Mouse (Mus musculus) limb, embryonic 15.5 days (tissue): Measurements from ENCODE around the gene Atg13. TPM values are rescaled to one million over a fixed set of nuclear protein-coding genes. Genes with fewer than 3 reads are reported as not detected.

Experiments used
- ATAC-seq: fragments of 200-750 bp; cut with Nextera tagmentation; 2 replicates; pipeline ENCODE4 v1.8.0; 2017; ENCODE audit warnings: low read depth, moderate TSS enrichment; ENCODE audit not compliant: insufficient number of reproducible peaks, low FRiP score, low TSS enrichment
- H3K27ac ChIP-seq: fragments of 300-500 bp; sonication (generic); 2 replicates; pipeline ENCODE4 v1.5.1; 2015; ENCODE audit warnings: moderate library complexity, mild to moderate bottlenecking, inconsistent platforms
- H3K27me3 ChIP-seq: fragments of 300-500 bp; sonication (generic); 2 replicates; pipeline ENCODE4 v1.6.1; 2015; ENCODE audit warnings: inconsistent platforms
- H3K36me3 ChIP-seq: fragments of 300-500 bp; sonication (generic); 2 replicates; pipeline ENCODE4 v1.6.1; 2015; ENCODE audit warnings: inconsistent platforms
- H3K4me1 ChIP-seq: fragments of 300-500 bp; sonication (generic); 2 replicates; pipeline ENCODE4 v1.6.1; 2015; ENCODE audit warnings: inconsistent platforms
- H3K4me2 ChIP-seq: fragments of 300-500 bp; sonication (generic); 2 replicates; pipeline ENCODE4 v1.6.1; 2015; ENCODE audit warnings: mild to moderate bottlenecking, inconsistent platforms
- H3K4me3 ChIP-seq: fragments of 300-500 bp; sonication (generic); 2 replicates; pipeline ENCODE4 v1.5.1; 2015; ENCODE audit warnings: mild to moderate bottlenecking, inconsistent platforms
- H3K9ac ChIP-seq: fragments of 300-500 bp; sonication (generic); 2 replicates; pipeline ENCODE4 v1.6.1; 2015; ENCODE audit warnings: inconsistent platforms
- H3K9me3 ChIP-seq: fragments of 300-500 bp; sonication (generic); 2 replicates; pipeline ENCODE4 v1.6.1; 2016; ENCODE audit warnings: inconsistent platforms
- WGBS: fragments of 180-500 bp; shearing (Covaris S2); methylation state at CpG from one replicate; pipeline ENCODE4 v1.1.7; 2015; 5-methylcytosine and 5-hydroxymethylcytosine counted together
- polyA plus RNA-seq: library from polyadenylated mRNA; unstranded; fragments of >200 nt; fragmentation: Nextera tagmentation; extraction: Ambion mirVana; gene quantifications from 2 replicates; pipeline ENCODE4 v1.2.1, GENCODE M21; 2015

Atg13 gene
- polyA plus RNA-seq, 1 experiment from 2014 or later, result 33.7 TPM

DNA sequence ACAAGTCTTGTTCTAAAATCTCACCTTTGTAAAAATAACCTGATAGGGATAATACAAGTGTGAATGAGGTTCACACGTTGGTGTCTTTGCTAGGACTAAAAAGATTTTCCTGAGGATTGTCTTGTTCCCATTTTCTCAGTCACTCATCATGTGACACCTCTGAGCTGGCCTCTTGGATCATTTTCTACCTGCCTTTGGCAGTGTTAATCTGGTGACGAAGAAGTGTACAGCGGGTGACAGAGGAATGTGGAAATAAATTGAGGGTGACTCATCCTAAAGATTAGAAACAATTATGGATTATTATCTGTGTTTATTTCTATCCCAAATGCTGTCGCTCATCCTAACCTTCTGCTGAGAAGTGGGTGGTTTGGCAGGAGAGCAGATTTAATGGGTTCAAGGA lies 13.0 kb upstream of the Atg13 start:
- 65% methylated on average over 4 of the region's 4 CpGs for WGBS
- Histone ChIP-seq H3K27me3 (0 out of 2 replicates have a peak, but pooled peaks cover 5% of the 10 kb centered on the region), H3K9ac (no peak overlapping the region), H3K27ac (no peak overlapping the region), H3K36me3 (peaks cover 26% of the 10 kb centered on the region), H3K4me3 (no peak overlapping the region), H3K4me1 (no peaks in the 10 kb centered on the region), H3K4me2 (no peak overlapping the region), H3K9me3 (no peaks in the 10 kb centered on the region)
- no peak for ATAC-seq

DNA sequence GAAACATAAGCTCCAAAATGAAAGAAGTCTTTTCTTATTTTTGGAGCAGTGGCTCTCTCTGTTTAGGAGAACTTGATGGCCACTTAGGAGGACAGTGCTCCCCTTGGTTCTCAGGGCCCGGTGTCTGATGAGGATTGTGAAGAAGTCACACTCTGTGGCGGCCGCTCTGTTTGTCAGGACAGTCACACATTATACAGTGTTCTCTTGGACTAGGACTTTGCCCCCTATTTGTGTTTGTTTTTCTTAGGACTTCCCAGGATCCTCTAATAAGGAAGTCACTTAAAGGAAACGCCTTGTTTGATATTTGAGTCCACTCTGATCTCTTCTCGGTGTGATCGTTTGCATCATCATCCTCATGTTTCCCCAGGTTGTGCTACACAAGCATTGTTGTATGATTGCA lies 7.9 kb upstream of the Atg13 start:
- H3K4me1 ChIP-seq, result no peaks in the 10 kb centered on the region

DNA sequence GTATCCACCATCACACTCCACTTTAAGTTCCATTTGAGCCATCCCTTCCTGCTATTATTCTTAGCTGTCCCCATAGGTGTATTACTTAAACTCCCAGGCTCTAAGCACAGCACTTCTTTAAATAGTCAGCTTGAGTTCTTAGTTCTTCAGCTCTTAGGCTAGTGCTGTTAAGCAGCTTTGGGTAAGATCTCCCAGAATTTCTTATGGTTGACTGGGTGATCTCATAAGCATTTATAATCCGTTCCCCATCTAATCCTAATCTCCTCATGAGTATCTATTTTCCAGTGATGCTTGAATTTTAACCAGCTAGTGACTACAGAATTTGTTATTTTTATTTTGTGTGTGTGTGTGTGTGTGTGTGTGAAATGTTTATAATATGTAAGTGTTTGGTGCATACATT lies 4.5 kb upstream of the Atg13 start:
- Histone ChIP-seq H3K27ac (no peak overlapping the region), H3K4me3 (no peak overlapping the region)
- WGBS, result 93% methylated on average over 1 of the region's 1 CpGs

More for the DNA sequence above, 7.9 kb upstream of the Atg13 start:
- no peaks in the 10 kb centered on the region for H3K27me3 ChIP-seq
- no peak for ATAC-seq
- H3K36me3 ChIP-seq, result peaks cover 35% of the 10 kb centered on the region
- H3K4me2 ChIP-seq, result no peak overlapping the region
- H3K4me3 ChIP-seq, result no peak overlapping the region
- H3K9me3 ChIP-seq, result no peaks in the 10 kb centered on the region
- no peak overlapping the region for H3K27ac ChIP-seq
- 88% methylated on average over 6 of the region's 6 CpGs for WGBS
- H3K9ac ChIP-seq, result no peak overlapping the region

DNA sequence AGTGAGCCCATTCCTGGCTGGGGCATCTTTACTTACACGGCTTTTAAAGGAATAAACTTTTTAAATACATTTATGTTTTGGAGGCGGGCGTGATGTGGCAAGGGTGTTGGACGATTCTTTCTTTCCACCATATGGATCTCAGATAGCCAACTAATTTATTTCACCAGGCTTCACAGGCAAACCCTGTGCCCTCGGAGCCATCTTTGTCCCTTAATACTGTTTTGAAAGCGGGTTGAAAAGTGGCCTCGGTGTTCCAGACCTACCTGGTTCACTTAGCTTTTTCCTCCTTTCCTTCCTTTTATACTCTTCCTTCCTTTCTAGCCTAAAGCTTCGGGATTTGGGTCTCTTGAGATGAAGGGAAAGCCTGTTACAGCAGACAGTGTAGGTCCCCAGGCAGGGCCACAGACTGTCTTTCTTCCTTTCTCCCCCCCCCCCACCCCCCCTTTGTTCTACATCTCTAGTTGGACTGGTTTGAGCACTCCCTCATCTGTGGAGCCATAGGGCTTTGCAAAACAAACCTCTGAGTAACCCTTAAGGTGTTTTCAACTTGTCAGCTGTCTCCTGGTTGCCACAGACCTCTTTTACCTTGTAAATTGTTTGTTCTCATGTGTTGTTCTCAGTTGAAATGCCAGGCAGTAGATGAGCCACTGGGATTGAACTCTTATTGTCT lies 1.0 kb upstream of the Atg13 start:
- 2% methylated on average over 8 of the region's 8 CpGs for WGBS
- Histone ChIP-seq H3K9me3 (no peaks in the 10 kb centered on the region), H3K4me1 (peaks cover 17% of the 10 kb centered on the region), H3K4me3 (peak overlapping the region; percentile 100), H3K9ac (peak overlapping the region; percentile 66), H3K27me3 (no peaks in the 10 kb centered on the region), H3K27ac (peak overlapping the region; percentile 91), H3K36me3 (no peaks in the 10 kb centered on the region; the same call in 1 of the 2 replicates), H3K4me2 (peak overlapping the region; percentile 60)
- no peak for ATAC-seq

More for the DNA sequence above, 4.5 kb upstream of the Atg13 start:
- no peaks in the 10 kb centered on the region for H3K9me3 ChIP-seq
- H3K9ac ChIP-seq, result no peak overlapping the region
- no peak for ATAC-seq
- H3K4me2 ChIP-seq, result no peak overlapping the region
- H3K27me3 ChIP-seq, result no peaks in the 10 kb centered on the region
- peaks cover 20% of the 10 kb centered on the region; the same call in 1 of the 2 replicates for H3K36me3 ChIP-seq
- H3K4me1 ChIP-seq, result peaks cover 13% of the 10 kb centered on the region; the same call in 1 of the 2 replicates

DNA sequence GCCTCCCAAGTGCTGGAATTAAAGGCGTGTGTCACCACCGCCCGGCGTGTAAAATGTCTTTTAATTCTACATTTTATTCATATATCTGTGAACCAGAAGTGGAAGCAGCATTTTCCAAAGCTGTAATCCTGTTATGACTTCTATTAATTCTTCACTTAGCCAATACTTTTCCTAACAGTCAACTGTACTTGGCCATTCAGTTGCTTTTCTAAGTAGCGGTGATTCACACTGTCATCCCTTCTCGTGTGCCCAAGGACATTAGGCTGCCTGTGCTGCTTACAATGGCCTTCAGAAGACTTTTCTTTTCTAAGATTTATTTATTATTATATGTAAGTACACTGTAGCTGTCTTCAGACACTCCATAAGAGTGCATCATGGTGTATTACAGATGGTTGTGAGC lies 2.0 kb downstream of the Atg13 start:
- peaks cover 17% of the 10 kb centered on the region for H3K4me1 ChIP-seq
- no peak overlapping the region for H3K4me3 ChIP-seq
- no peak overlapping the region for H3K27ac ChIP-seq
- no peak overlapping the region for H3K4me2 ChIP-seq
- H3K36me3 ChIP-seq, result no peaks in the 10 kb centered on the region; the same call in 1 of the 2 replicates
- no peak overlapping the region for H3K9ac ChIP-seq
- H3K9me3 ChIP-seq, result no peaks in the 10 kb centered on the region
- H3K27me3 ChIP-seq, result no peaks in the 10 kb centered on the region
- WGBS, result 94% methylated on average over 6 of the region's 6 CpGs
- ATAC-seq, result no peak

DNA sequence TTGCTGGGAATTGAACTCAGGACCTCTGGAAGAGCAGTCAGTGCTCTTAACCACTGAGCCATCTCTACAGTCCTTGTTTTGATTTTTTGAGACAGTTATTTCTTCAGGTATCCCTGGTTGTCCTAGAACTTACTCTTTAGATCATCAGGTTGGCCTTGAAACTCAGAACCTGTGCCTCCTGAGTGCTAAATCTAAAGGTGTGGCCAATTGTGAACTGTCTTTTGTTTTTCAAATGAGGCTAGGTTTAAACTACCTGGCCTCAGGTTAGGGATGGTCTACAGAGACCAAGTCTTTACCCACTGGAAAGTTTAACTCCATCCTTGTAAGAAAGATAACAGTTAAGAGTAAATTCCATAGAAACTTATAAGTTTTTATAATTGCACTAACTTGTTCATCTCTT lies 3.9 kb downstream of the Atg13 start:
- no peaks in the 10 kb centered on the region for H3K9me3 ChIP-seq
- H3K4me1 ChIP-seq, result peaks cover 6% of the 10 kb centered on the region
- no peak overlapping the region for H3K9ac ChIP-seq
- H3K27me3 ChIP-seq, result no peaks in the 10 kb centered on the region
- H3K27ac ChIP-seq, result no peak overlapping the region
- no peak for ATAC-seq
- H3K4me2 ChIP-seq, result no peak overlapping the region
- H3K4me3 ChIP-seq, result no peak overlapping the region
- H3K36me3 ChIP-seq, result no peaks in the 10 kb centered on the region; the same call in 1 of the 2 replicates

DNA sequence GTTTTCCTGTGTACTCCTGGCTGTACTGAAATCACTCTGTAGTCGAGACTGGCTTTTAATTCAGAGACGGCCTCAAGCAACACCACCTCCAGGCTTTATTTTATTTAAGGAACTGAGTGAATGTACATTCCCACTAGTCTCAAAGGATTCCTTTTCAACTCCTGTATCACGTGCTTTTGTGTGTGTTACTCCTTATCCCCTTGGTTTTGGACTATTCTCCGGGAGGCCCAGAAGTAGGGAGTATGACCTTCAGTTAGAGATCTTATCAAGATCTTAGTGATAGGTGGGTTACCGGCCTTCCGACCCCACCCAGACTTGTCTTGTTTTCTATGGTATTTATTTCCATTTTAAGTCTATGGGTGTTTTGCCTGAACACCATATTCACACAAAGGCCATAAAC lies 4.6 kb downstream of the Atg13 start:
- H3K27ac ChIP-seq, result no peak overlapping the region
- no peak overlapping the region for H3K4me3 ChIP-seq
- H3K4me1 ChIP-seq, result peaks cover 4% of the 10 kb centered on the region
- no peak overlapping the region for H3K4me2 ChIP-seq
- no peaks in the 10 kb centered on the region for H3K27me3 ChIP-seq
- no peak overlapping the region for H3K9ac ChIP-seq
- H3K36me3 ChIP-seq, result no peaks in the 10 kb centered on the region; the same call in 1 of the 2 replicates
- no peaks in the 10 kb centered on the region for H3K9me3 ChIP-seq
- ATAC-seq, result no peak
- WGBS, result 80% methylated on average over 6 of the region's 6 CpGs

DNA sequence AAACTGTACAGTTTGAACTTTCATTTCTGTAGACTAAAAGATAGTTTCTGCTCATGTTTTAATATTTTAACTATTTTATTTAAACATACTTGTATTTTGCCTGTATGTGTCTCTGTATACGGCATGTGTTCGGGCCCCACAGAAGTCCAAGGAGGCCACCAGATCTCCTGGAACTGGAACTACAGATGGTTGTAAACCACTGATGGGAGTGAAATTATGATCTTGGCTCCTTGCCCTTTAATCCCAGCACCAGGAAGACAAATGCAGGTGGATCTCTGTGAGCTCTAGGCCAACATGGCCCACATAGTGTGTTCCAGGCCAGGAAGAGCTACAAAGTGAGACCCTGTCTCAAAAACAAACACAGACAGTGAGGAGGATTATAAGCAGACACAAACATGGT lies 9.0 kb downstream of the Atg13 start:
- Histone ChIP-seq H3K27me3 (no peaks in the 10 kb centered on the region), H3K9ac (no peak overlapping the region), H3K36me3 (no peaks in the 10 kb centered on the region), H3K4me3 (no peak overlapping the region), H3K27ac (no peak overlapping the region), H3K4me2 (no peak overlapping the region), H3K4me1 (no peaks in the 10 kb centered on the region), H3K9me3 (no peaks in the 10 kb centered on the region)
- ATAC-seq, result no peak
- WGBS, result 88% methylated on average over 2 of the region's 2 CpGs

DNA sequence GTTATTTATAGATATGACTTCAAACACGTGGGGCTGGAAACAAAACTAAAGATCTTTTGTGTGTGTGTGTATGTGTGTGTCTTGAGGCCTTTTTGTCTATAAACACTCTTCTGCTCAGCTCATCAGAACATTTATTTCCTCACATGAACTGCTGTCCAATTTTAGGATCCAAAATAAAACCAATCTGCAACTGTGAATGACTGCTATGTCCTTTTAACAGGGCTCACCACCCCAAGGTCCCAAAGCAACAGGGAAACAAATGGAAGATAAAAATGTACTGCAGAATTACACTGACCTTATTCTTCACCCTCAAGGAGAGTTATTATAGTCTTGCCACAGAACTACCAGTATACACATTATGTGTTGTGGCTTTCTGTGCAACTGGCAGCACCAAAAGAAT lies 11.2 kb downstream of the Atg13 start:
- Histone ChIP-seq H3K27me3 (no peaks in the 10 kb centered on the region), H3K9me3 (no peaks in the 10 kb centered on the region), H3K36me3 (peaks cover 10% of the 10 kb centered on the region; the same call in 1 of the 2 replicates), H3K4me2 (no peak overlapping the region), H3K4me1 (no peaks in the 10 kb centered on the region), H3K9ac (no peak overlapping the region), H3K27ac (no peak overlapping the region), H3K4me3 (no peak overlapping the region)
- 67% methylated on average over 1 of the region's 1 CpGs for WGBS
- no peak for ATAC-seq

DNA sequence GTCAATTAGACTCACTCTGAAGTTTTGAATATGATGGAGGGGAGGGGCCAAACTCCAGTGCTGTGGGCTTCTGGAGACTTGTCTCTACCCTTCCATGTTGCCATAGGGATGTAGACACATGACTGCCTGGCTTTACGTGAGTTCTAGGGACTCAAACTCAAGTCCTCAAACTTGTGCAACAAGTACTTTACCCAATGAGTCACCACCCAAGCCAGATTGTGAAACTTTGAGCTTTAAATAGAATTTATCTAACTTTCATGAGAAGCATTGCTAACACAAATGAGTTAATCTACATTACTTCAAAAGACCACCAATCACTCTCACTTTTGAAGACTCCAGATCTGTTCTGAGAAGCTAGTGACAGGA lies 14.2 kb downstream of the Atg13 start:
- 76% methylated on average over 1 of the region's 1 CpGs for WGBS
- ATAC-seq, result no peak
- Histone ChIP-seq H3K27ac (peak overlapping the region; percentile 3; the same call in 1 of the 2 replicates), H3K27me3 (no peaks in the 10 kb centered on the region), H3K36me3 (peaks cover 28% of the 10 kb centered on the region; the same call in 1 of the 2 replicates), H3K4me3 (no peak overlapping the region), H3K9ac (no peak overlapping the region), H3K9me3 (no peaks in the 10 kb centered on the region), H3K4me2 (no peak overlapping the region), H3K4me1 (no peaks in the 10 kb centered on the region)

DNA sequence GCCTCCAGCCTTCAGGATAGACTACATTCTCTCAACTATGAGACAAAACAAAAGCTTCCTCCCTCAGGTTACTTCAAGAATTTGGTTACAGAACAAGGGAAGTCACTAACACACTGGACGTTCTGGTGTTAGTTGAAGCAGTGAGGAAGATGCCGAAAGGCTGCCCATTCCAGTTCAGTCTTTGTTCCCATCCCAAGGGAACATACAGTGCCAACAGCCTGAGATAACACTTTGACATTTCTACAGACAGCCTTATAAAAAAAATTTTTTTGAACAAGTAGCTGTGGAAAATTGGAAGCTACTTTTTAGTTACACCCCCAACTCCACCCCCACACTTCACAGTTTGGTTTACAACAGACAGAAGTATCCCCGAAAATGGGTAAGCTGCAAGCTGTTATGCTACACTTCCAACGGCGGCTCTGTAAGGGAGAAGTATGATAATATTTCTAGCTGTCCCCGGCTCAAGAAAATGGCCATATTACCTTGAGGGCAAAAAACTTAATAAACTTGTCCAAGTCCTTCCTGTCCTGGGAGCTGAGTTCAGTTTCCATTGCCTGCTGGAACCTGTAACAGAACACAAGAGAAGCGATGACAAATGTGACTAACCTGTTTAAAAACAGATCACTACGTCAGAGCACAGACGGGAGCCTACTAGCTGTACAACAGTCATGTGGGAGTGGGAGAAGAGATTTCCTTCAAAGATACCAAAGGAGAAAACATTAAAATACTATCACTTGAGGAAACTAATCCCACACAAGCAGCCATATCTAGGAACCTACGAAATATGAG lies 14.7 kb downstream of the Atg13 start:
- no peak for ATAC-seq
- H3K36me3 ChIP-seq, result peaks cover 30% of the 10 kb centered on the region
- H3K4me2 ChIP-seq, result no peak overlapping the region
- no peaks in the 10 kb centered on the region for H3K27me3 ChIP-seq
- H3K9me3 ChIP-seq, result no peaks in the 10 kb centered on the region
- WGBS, result 86% methylated on average over 10 of the region's 10 CpGs
- H3K4me1 ChIP-seq, result no peaks in the 10 kb centered on the region
- no peak overlapping the region for H3K4me3 ChIP-seq
- H3K9ac ChIP-seq, result no peak overlapping the region
- peak overlapping the region; percentile 3; the same call in 1 of the 2 replicates for H3K27ac ChIP-seq

DNA sequence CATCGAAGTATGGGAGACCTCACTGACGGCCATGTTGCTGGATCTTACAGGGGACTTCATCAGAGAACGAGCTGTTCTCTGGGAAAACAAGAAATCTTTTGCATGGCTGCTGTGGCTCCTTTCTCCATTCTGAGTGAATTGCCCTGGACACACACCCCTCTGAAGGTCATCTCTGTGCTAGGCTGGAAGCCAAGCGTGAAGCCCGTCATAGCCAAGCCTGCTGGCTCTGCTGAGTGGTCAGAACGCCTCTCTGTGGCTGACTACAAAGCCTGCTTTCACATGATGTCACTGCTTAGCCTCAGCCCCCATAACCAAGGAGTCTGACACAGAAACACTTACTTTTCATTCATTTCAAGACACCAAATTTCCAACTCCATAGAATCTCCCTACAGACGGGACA lies 20.9 kb downstream of the Atg13 start:
- no peak for ATAC-seq
- Histone ChIP-seq H3K9ac (no peak overlapping the region), H3K27ac (no peak overlapping the region), H3K9me3 (no peaks in the 10 kb centered on the region), H3K4me1 (no peaks in the 10 kb centered on the region), H3K27me3 (no peaks in the 10 kb centered on the region), H3K4me2 (no peak overlapping the region), H3K4me3 (no peak overlapping the region), H3K36me3 (peaks cover 68% of the 10 kb centered on the region)
- 87% methylated on average over 7 of the region's 7 CpGs for WGBS
